14 mouse cellular contexts compared by ENCODE assay signal in the genomic region with DNA sequence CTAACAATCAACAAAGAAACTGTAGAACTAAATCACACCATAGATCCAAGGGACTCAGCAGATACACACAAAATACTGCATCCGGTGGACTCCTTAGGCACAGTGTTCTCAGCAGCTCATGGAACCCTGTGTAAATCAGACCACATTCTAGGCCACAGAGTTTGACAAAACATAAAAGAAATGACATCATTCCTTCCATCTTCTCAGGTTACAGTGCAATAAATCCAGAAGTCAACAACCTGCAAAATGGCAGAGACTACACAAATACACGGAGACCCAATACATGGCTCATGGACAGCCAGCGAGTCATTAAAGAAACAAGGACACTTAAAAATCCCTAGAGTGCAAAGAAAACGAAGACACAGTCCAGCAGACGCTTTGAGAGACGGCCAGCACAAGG. TPM values are rescaled to one million over a fixed set of nuclear protein-coding genes. Genes with fewer than 3 reads are reported as not detected.
DNase-seq lines count a peak whose midpoint lies in the region; ATAC-seq and TF ChIP-seq lines count a peak whose summit lies in the region.
"Had no signal": no experiment of that assay in that cellular context is flagged by ENCODE, and none has a peak within 500 bp of the region (broad histone marks: within the 10 kb centered on the region; RNA-seq: fewer than 3 reads in every experiment).

No protein-coding gene starts in this region.

- H3K27me3 ChIP-seq in kidney, adult 2 months (replicated peaks; ENCODE audit: control insufficient read depth, insufficient read depth, low read length): no peaks in the 10 kb centered on the region
- no peaks in the 10 kb centered on the region for H3K27me3 ChIP-seq in limb, embryonic 10.5 days (ENCODE audit: low read depth, poor library complexity, severe bottlenecking)
- H3K27me3 ChIP-seq in hindbrain, postnatal 0 days (ENCODE audit: insufficient read depth, low read length): no peaks in the 10 kb centered on the region
- H3K27me3 ChIP-seq: embryonic facial prominence, embryonic 15.5 days; liver, embryonic 13.5 days had no signal

- no peak overlapping the region for H3K4me2 ChIP-seq in hindbrain, postnatal 0 days (ENCODE audit: low read depth, low read length)
- H3K4me2 ChIP-seq: embryonic facial prominence, embryonic 15.5 days; hindbrain, embryonic 14.5 days; liver, embryonic 13.5 days had no signal

- H3K36me3 ChIP-seq in kidney, adult 2 months (ENCODE audit: control insufficient read depth, insufficient read depth, low read length): no peaks in the 10 kb centered on the region
- H3K36me3 ChIP-seq in limb, embryonic 10.5 days: no peaks in the 10 kb centered on the region
- H3K36me3 ChIP-seq in hindbrain, postnatal 0 days (ENCODE audit: insufficient read depth, low read length): no peaks in the 10 kb centered on the region
- H3K36me3 ChIP-seq: embryonic facial prominence, embryonic 15.5 days; liver, embryonic 13.5 days had no signal

- H3K4me3 ChIP-seq in kidney, adult 2 months (ENCODE audit: insufficient read depth, low read depth, low read length): no peak overlapping the region
- no peak overlapping the region for H3K4me3 ChIP-seq in limb, embryonic 10.5 days
- no peak overlapping the region for H3K4me3 ChIP-seq in hindbrain, postnatal 0 days (ENCODE audit: low read length)
- H3K4me3 ChIP-seq: embryonic facial prominence, embryonic 15.5 days; liver, embryonic 13.5 days had no signal

- no peak overlapping the region for H3K9ac ChIP-seq in hindbrain, postnatal 0 days (replicated peaks; ENCODE audit: low read length)
- H3K9ac ChIP-seq: embryonic facial prominence, embryonic 15.5 days; hindbrain, embryonic 14.5 days; liver, embryonic 13.5 days had no signal

- no peak for DNase-seq in kidney, adult 2 months
- DNase-seq in kidney, adult 8-10 months: no peak
- peak; percentile 59 for DNase-seq in 416B (ENCODE audit: low read depth)
- peak; percentile 38 for DNase-seq in embryo, embryonic 10 days (ENCODE audit: low spot score)
- DNase-seq in limb, embryonic 10.5 days (ENCODE audit: low spot score): no peak
- no peak for DNase-seq in left cerebral cortex, adult 8-10 months (ENCODE audit: low spot score in 2 of 2)
- DNase-seq in hindbrain, postnatal 0 days (ENCODE audit: low spot score): no peak
- DNase-seq: adrenal gland, adult 8-10 months; layer of hippocampus, adult 9-11 months; liver, embryonic 13.5 days; thymus, adult 18-20 months had no signal

- H3K4me1 ChIP-seq in kidney, adult 2 months (ENCODE audit: control insufficient read depth, insufficient read depth, low read length): peaks cover 13% of the 10 kb centered on the region
- peaks cover 18% of the 10 kb centered on the region for H3K4me1 ChIP-seq in limb, embryonic 10.5 days
- peaks cover 5% of the 10 kb centered on the region; the same call in 1 of the 2 replicates for H3K4me1 ChIP-seq in hindbrain, postnatal 0 days (ENCODE audit: insufficient read depth, low read length)

- no peaks in the 10 kb centered on the region for H3K9me3 ChIP-seq in limb, embryonic 10.5 days (replicated peaks)
- H3K9me3 ChIP-seq in hindbrain, postnatal 0 days (ENCODE audit: low read length): no peaks in the 10 kb centered on the region
- H3K9me3 ChIP-seq: embryonic facial prominence, embryonic 15.5 days; liver, embryonic 13.5 days had no signal

- no peak for TF ChIP-seq CTCF in kidney, adult 2 months (conservative IDR thresholded peaks at IDR 0.05; ENCODE audit: insufficient read depth, insufficient read length, low read depth, low read length)
- TF ChIP-seq CTCF in hindbrain, postnatal 0 days (IDR thresholded peaks at IDR 0.05; ENCODE audit: low read depth): no peak

- TF ChIP-seq POLR2A in kidney, adult 2 months (IDR thresholded peaks at IDR 0.05; ENCODE audit: low read depth, low read length): no peak

- ATAC-seq in hindbrain, postnatal 0 days: no peak
- ATAC-seq: midbrain, embryonic 16.5 days had no signal

- peak overlapping the region; percentile 26; the same call in 1 of the 2 replicates for H3K27ac ChIP-seq in kidney, adult 2 months (ENCODE audit: insufficient read depth, low read depth, low read length)
- H3K27ac ChIP-seq in limb, embryonic 10.5 days: 0 out of 2 replicates have a peak overlapping the region, but pooled peaks have one; percentile 8
- no peak overlapping the region for H3K27ac ChIP-seq in hindbrain, postnatal 0 days
- H3K27ac ChIP-seq: embryonic facial prominence, embryonic 15.5 days; hindbrain, embryonic 14.5 days; liver, embryonic 13.5 days had no signal

- WGBS in kidney, adult 2 months: 42% methylated on average over 6 of the region's 6 CpGs
- whole genome bisulfite sequencing in limb, embryonic 10.5 days: 41% methylated on average over 6 of the region's 6 CpGs
- 57% methylated on average over 6 of the region's 6 CpGs for WGBS in hindbrain, postnatal 0 days

RNA-seq across cellular contexts. Expression of a gene that starts 51.8 kb away (rescaled TPM):
- polyA plus RNA-seq in kidney, adult 2 months (2012; rRNA removed): 40.7 and 47.7 TPM in 2 replicates
- 14.3 and 15.7 TPM in 2 replicates for polyA plus RNA-seq in limb, embryonic 10.5 days (2016; fragmentation: Nextera tagmentation; extraction: Ambion mirVana)
- 10 to 100 TPM; 47.5 to 60.8 (median 52.4) TPM for total RNA-seq in left cerebral cortex, adult 8-10 months (2022)
- 30.9 and 32.5 TPM in 2 replicates for total RNA-seq in hindbrain, postnatal 0 days (2014; rRNA removed)
- polyA plus RNA-seq in hindbrain, postnatal 0 days (2015; fragmentation: Nextera tagmentation; extraction: Ambion mirVana): 23.2 and 23.3 TPM in 2 replicates

Comparison
In these comparisons a context has a peak if more than half of its experiments do, and no peak if none do; other contexts are left out.
1. DNase-seq: peak in 416B (single experiment) and embryo, embryonic 10 days (single experiment); none in kidney, adult 2 months (single experiment), kidney, adult 8-10 months (0 of 2), limb, embryonic 10.5 days (single experiment), left cerebral cortex, adult 8-10 months (0 of 2) and hindbrain, postnatal 0 days (single experiment).